20 mouse cellular contexts compared by ENCODE assay signal in the genomic region with DNA sequence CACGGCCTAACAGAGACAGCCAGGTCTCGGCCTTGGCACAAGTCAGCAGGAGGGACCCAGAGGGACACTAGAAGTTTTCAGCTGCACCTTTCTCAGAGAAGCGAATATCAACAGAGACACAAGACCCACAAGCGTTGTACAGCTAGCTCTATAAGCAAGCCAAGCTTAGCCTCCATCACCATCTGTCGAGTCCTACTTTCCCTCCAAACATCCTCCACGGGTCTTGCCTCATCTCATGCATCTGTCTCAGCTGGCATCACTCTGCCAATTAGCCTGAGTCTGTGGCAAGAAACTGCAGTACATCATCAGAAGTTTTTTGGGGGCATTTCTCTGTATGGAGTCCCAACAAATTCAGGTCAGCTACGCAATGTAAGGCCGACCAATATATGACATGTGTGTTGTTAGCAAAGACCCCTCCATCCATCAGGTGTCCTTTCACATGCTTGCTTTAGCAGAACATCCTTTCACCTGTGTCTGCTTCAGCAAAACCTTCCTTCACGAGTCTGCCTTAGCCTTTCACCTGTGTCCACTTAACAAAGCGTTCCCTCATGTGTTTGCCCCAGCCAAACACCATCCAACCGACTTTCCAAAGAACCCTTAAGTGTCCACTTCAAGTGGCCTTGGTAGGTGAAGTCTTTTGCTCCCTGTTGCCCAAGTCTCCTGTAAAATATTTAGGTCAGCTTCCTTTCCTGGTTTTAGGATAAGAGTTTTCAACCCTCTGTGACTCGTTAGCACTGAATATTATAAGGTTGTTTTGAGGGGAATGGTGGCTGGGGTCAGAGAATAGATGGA. TPM values are rescaled to one million over a fixed set of nuclear protein-coding genes. Genes with fewer than 3 reads are reported as not detected.
DNase-seq lines count a peak whose midpoint lies in the region.
"Had no signal": no experiment of that assay in that cellular context is flagged by ENCODE, and none has a peak within 500 bp of the region (broad histone marks: within the 10 kb centered on the region; RNA-seq: fewer than 3 reads in every experiment).

No protein-coding gene starts in this region.

- DNase-seq in retina, postnatal 1 day: peak; percentile 50
- no peak for DNase-seq in retina, embryonic 14.5 days (ENCODE audit: low spot score)
- DNase-seq in lung, postnatal 10 days: peak; percentile 39
- DNase-seq in lung, postnatal 36 days: peak; percentile 74
- DNase-seq in gastrocnemius, postnatal 25 days: no peak
- no peak for DNase-seq in right cerebral cortex, adult 18-20 months
- DNase-seq in spleen, adult 18-20 months: no peak
- DNase-seq: adrenal gland, postnatal 10 days; adrenal gland, postnatal 36 days; cerebellum, adult 11 months; cerebellum, adult 2 months; cerebellum, adult 9-11 months; cerebellum, postnatal 25 days; forebrain, postnatal 0 days; gastrocnemius, postnatal 14 days; heart, adult 18-20 months; heart, postnatal 14 days had no signal

RNA-seq across cellular contexts. Expression of gene Chga, which starts 34.6 kb away (rescaled TPM):
- not detected for total RNA-seq in gastrocnemius, postnatal 25 days (2021)
- total RNA-seq: common myeloid progenitor, adult 5-6 weeks; gastrocnemius, adult 18-20 months; gastrocnemius, postnatal 14 days; heart, adult 18-20 months; MEL had no signal

RNA-seq across cellular contexts. Expression of gene Golga5, which starts 51.2 kb away (rescaled TPM):
- total RNA-seq in gastrocnemius, postnatal 25 days (2021): 10 to 100 TPM; 21.0 to 22.7 TPM

Comparison
In these comparisons a context has a peak if more than half of its experiments do, and no peak if none do; other contexts are left out.
1. DNase-seq: peak in retina, postnatal 1 day (single experiment), lung, postnatal 10 days (single experiment) and lung, postnatal 36 days (single experiment); none in retina, embryonic 14.5 days (single experiment), gastrocnemius, postnatal 25 days (single experiment), right cerebral cortex, adult 18-20 months (single experiment) and spleen, adult 18-20 months (0 of 2).